Mouse (Mus musculus): Measurements from ENCODE around the gene Hpcal4.
"Not testable (repeated sequence)": the region's sequence is repeated elsewhere in the genome, so short reads cannot be mapped to it uniquely, and the experiment has no call there.

Hpcal4 gene

DNA sequence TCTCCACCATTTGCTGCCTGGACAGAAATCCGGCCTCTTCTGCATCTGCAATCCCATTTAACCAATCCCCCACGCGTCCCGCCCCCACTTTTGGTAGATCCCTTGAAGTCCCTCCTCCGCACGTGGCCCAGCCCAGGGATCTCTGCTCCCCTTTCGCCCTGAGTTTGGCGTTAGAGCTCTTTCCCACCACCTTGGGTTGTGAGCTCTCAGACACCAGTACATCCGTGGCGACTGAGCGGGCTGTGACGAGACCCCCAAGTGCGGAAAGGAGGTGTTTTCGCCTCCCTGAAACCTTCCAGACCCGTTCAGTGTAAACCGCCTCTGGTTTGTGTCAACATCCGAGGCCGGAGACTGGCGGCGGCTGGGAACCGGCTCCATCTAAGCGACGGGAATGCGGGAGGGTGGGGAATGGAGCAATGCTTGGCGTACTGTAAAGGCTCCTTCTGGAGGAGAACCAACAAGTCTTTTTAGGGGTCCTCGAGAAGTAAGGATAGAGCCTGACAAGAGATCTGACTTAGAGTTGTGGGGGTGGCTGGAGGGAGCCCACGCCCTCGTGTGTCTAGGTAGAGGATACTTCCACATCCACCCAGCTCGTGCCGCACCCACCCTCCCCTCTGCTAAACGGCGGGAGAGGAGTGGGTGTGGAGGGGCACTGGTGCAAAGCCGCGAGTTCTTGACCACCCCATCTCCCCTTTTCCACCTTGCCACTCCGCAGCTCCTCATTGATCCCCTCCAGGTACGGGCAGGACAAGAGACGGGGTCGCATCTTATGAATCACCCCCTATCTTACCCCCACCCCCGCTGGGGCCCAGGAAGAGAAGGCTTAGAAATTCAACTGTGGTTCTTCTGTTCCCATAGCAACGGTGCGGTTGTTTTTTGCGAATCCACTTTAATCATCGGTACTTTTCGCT is at the start of gene Hpcal4:
TSS of gene Hpcal4 (plus strand) at position 900 of the 911 bp plus-strand sequence.
- no peak for DNase-seq (ENCODE audit: low read depth, low spot score)

DNA sequence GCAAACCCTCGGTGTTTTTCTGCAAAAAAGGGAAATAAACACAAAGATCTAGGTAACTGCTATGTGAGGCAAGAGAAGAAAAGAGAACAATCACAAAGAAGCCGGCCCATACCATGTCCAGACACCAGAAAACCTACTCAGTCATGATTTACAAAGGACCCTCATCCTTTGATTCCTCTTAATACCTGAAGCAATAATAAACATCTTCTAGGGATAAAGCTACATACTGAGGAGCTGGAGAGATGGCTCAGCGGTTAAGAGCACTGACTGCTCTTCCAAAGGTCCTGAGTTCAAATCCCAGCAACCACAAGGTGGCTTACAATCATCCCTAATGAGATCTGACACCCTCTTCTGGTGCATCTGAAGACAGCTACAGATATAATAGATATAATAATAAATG is 45.5 kb upstream of the Hpcal4 start:
- no peak for DNase-seq (ENCODE audit: low read depth, low spot score)

DNA sequence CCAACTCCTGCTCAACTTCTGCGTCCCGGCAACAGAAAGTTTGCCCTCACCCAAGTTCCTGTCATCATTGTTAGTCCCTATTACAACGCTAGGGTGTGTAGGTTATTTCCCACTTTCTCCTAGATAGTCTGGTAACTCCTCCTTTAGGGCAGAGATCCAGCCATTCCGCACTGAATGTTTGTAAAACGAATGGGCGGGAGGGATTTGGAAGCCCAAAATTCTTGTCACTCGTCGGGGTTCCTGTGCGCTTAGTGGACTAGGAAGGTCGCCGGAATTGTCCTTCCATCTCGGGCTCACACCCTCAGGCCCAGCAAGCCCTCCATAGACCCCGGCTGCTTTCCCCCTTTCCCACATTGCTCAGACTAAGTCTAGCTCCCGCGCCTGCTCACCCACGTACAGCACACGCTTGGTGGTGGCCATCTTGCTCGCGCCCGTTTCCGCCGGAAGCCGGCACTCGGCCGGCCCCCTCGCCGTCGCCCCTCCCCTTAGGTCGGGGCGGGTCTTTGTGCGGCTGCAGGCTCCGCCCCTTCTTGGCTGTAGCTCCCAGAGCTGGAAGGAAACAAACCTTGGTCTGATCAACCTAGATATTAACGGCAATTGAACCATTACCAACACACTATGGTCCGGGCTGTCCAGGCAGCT is 43.4 kb upstream of the Hpcal4 start, which contains the start of gene Ppie:
TSS of gene Ppie (minus strand) at position 439 of the 642 bp plus-strand sequence.
- peak; percentile 76 for DNase-seq (ENCODE audit: low read depth, low spot score)

GRCm38 (mm10) chr4:123147446-123148150 is 35.4 kb upstream of the Hpcal4 start:
- no peak for DNase-seq (ENCODE audit: low read depth, low spot score)

DNA sequence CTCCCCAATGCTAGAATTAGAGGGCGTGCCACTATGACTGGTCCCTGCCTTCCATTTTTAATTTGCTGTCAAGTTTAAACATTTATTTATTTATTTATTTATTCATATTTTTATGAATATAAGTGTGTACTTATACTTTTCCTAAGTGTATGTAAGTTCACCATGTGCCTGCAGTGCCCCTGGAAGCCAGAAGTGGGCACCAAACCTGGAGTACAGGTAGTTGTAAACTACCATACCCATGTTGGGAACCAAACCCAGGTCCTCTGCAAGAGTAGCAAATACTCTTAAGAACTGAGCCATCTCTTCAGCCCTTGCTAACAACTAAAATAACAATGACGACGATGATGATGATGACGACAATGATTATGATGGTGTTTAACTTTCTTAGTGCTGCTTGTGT is 31.0 kb upstream of the Hpcal4 start:
- no peak for DNase-seq (ENCODE audit: low read depth, low spot score)

- no peak for DNase-seq (ENCODE audit: low read depth, low spot score)
These were observed 30.1 kb upstream of the Hpcal4 start for GRCm38 (mm10) chr4:123152976-123153375.

- no peak for DNase-seq (ENCODE audit: low read depth, low spot score)
These were observed 28.0 kb upstream of the Hpcal4 start for GRCm38 (mm10) chr4:123155004-123155403.

DNA sequence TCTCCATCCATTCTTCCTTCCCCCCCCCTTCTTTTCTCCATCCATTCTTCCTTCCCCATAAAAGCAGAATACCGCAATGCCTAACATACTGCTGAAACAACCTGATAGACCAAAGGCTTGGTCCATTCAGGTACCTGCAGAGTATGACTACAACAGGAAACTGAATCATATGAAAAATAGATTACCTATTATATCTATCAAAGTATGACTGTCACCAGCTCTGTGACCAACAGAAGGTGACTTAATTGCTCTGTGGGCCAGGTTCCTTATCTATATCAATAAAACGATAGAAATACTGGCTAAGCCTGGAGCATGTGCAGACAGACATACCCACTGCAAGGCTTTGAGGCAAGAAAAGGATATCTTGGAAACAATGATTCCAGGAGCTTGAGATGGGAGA is 27.6 kb upstream of the Hpcal4 start:
- no peak for DNase-seq (ENCODE audit: low read depth, low spot score)

GRCm38 (mm10) chr4:123155840-123156239 is 27.2 kb upstream of the Hpcal4 start:
- no peak for DNase-seq (ENCODE audit: low read depth, low spot score)

GRCm38 (mm10) chr4:123160571-123160970 is 22.5 kb upstream of the Hpcal4 start:
- DNase-seq (ENCODE audit: low read depth, low spot score) = no peak

DNA sequence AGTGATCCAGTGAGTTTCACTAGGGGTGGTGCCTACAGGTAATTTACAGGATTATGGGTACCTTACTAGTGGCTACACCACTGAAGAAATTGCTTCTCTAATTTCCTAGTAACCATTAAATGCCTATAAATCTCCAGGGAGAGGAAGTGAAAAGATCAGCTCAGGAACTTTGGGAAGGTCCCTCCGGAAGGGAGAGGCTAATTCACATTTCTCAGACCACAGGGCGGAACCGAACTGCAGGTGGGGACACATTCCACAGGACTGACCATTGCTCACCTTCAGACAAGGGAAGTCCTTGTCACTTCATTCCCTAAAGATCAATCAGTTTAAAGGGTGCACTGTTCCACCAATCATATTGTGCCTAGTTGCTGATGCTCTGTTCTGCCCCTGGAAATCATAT is 21.8 kb upstream of the Hpcal4 start:
- DNase-seq (ENCODE audit: low read depth, low spot score) = not testable (repeated sequence)

GRCm38 (mm10) chr4:123162305-123162917 is 20.6 kb upstream of the Hpcal4 start:
- DNase-seq (ENCODE audit: low read depth, low spot score) = no peak

GRCm38 (mm10) chr4:123164157-123164556 is 18.9 kb upstream of the Hpcal4 start:
- DNase-seq (ENCODE audit: low read depth, low spot score) = no peak

GRCm38 (mm10) chr4:123171811-123172210 is 11.2 kb upstream of the Hpcal4 start:
- DNase-seq (ENCODE audit: low read depth, low spot score) = no peak

- DNase-seq (ENCODE audit: low read depth, low spot score) = peak; percentile 69
These were observed 421 bp downstream of the Hpcal4 start for GRCm38 (mm10) chr4:123183239-123184056.

GRCm38 (mm10) chr4:123184816-123185215 is 1.8 kb downstream of the Hpcal4 start:
- DNase-seq (ENCODE audit: low read depth, low spot score) = no peak

DNA sequence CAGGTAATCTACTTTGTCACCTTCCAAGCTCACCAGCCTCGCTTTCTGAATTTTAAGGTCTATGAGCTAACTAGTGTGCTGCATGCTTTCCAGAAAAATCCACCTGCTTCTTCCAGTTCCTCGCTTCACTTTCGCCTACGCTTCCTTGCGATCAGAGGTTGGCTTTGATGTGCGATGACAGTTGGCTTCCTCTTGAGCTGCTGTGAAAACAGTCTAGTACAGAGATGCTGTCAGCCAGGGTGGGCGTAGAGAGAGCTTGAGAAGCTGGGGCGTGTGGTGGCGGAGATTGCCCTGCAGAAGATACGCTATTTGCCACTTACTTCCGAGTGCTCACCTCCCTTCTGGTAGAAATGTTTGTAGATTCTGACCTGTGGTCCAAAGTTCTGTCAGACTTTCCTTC is 9.3 kb downstream of the Hpcal4 start:
- DNase-seq (ENCODE audit: low read depth, low spot score) = no peak

DNA sequence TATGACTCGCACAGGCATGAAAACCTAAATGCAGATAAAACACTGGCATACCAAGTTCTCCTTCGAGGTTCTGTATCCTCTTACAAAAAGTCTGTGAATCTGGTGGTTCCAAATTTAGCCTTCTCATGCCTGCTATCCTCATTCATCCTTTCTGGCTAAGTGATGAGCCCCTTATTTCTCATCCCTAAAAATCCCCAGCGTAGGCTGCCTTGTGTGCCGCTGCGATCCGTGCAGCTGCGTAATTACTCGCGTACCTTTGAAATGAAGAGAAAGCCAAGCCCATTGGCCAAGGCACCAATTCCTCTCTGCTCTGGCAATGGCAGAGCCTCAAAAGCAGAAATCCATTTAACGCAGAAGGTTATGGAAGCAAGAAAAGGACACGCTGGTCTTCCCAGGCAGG is 10.8 kb downstream of the Hpcal4 start:
- DNase-seq (ENCODE audit: low read depth, low spot score) = no peak

DNA sequence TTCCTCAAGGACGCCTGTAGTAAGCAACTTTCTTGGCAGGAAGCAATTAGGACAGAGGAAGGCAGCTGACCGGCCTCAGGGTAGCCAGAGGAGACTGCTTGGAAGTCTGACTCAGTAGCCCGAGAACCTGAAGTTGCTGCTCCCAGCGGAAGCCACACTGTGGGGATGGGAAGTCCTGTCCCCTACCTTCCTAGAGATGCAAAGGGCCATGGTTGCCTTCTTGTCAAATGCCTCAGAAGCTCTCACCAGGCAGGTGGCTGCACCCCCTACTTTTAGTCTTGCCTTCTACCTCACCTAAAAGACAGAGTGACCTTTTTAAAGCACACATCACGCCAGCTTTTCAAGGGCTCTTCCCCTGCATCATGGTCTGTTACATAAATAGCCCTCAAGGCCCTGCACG is 13.7 kb downstream of the Hpcal4 start:
- no peak for DNase-seq (ENCODE audit: low read depth, low spot score)

GRCm38 (mm10) chr4:123200771-123201185 is 17.8 kb downstream of the Hpcal4 start:
- peak; percentile 36 for DNase-seq (ENCODE audit: low read depth, low spot score)
